Comparison of ENCODE assay signal across 35 mouse cellular contexts in genomic region chr1:62510501-62510900, GRCm38 (mm10).
"Had no signal": no experiment of that assay in that cellular context is flagged by ENCODE, and none has a peak within 500 bp of the region (broad histone marks: within the 10 kb centered on the region; RNA-seq: fewer than 3 reads in every experiment).

No protein-coding gene starts in this region.

- ATAC-seq: hindbrain, embryonic 16.5 days; hindbrain, postnatal 0 days; inflammation-experienced regulatory T-cells, adult 6 months; intestine, embryonic 16.5 days; intestine, postnatal 0 days had no signal

- H3K27me3 ChIP-seq: heart, embryonic 12.5 days; heart, embryonic 13.5 days; heart, embryonic 15.5 days; hindbrain, embryonic 12.5 days; hindbrain, embryonic 13.5 days; hindbrain, embryonic 15.5 days; kidney, embryonic 15.5 days had no signal

- H3K4me1 ChIP-seq: heart, embryonic 10.5 days; heart, embryonic 15.5 days; hindbrain, embryonic 12.5 days; hindbrain, embryonic 13.5 days; hindbrain, embryonic 15.5 days; kidney, embryonic 15.5 days had no signal

- DNase-seq: heart, adult 2 months; heart, postnatal 10 days; heart, postnatal 14 days; heart, postnatal 36 days; heart, postnatal 4 days; kidney, adult 11 months; kidney, adult 18-20 months; kidney, adult 2 months; kidney, adult 8-10 months; kidney, adult 9 months; kidney, postnatal 10 days; kidney, postnatal 14 days; kidney, postnatal 25 days; kidney, postnatal 36 days; kidney, postnatal 4 days; layer of hippocampus, adult 9-11 months; layer of hippocampus, postnatal 36 days had no signal

- H3K4me2 ChIP-seq: heart, embryonic 11.5 days; heart, embryonic 12.5 days; heart, embryonic 13.5 days; heart, embryonic 15.5 days; hindbrain, embryonic 12.5 days; hindbrain, embryonic 13.5 days; hindbrain, embryonic 14.5 days; hindbrain, embryonic 15.5 days; kidney, embryonic 15.5 days had no signal

- H3K9ac ChIP-seq: heart, embryonic 12.5 days; heart, embryonic 13.5 days; heart, embryonic 15.5 days; hindbrain, embryonic 12.5 days; hindbrain, embryonic 13.5 days; hindbrain, embryonic 14.5 days; hindbrain, embryonic 15.5 days; kidney, embryonic 15.5 days had no signal

- H3K4me3 ChIP-seq: heart, adult 2 months; heart, embryonic 10.5 days; heart, embryonic 12.5 days; heart, embryonic 13.5 days; heart, embryonic 15.5 days; hindbrain, embryonic 10.5 days; hindbrain, embryonic 12.5 days; hindbrain, embryonic 13.5 days; hindbrain, embryonic 15.5 days; kidney, embryonic 15.5 days; layer of hippocampus, adult 2 months had no signal

- H3K9me3 ChIP-seq: heart, embryonic 10.5 days; heart, embryonic 12.5 days; heart, embryonic 13.5 days; heart, embryonic 15.5 days; hindbrain, embryonic 10.5 days; hindbrain, embryonic 12.5 days; hindbrain, embryonic 13.5 days; hindbrain, embryonic 15.5 days; kidney, embryonic 15.5 days had no signal

- H3K36me3 ChIP-seq: heart, embryonic 10.5 days; heart, embryonic 12.5 days; heart, embryonic 13.5 days; heart, embryonic 15.5 days; hindbrain, embryonic 10.5 days; hindbrain, embryonic 12.5 days; hindbrain, embryonic 13.5 days; hindbrain, embryonic 15.5 days; kidney, embryonic 15.5 days had no signal

- H3K27ac ChIP-seq: heart, adult 2 months; heart, embryonic 10.5 days; heart, embryonic 13.5 days; heart, embryonic 15.5 days; hindbrain, embryonic 10.5 days; hindbrain, embryonic 12.5 days; hindbrain, embryonic 13.5 days; hindbrain, embryonic 14.5 days; hindbrain, embryonic 15.5 days; hindbrain, postnatal 0 days; kidney, embryonic 15.5 days; kidney, postnatal 0 days; layer of hippocampus, adult 2 months had no signal
